Mouse (Mus musculus) stomach, embryonic 16.5 days (tissue): ENCODE data around the gene Laptm4a. TPM values are rescaled to one million over a fixed set of nuclear protein-coding genes. Genes with fewer than 3 reads are reported as not detected.
A peak's percentile ranks its signal among the peaks of the same experiment; 100 is the strongest.

Experiments used
- ATAC-seq: fragments of 200-750 bp; cut with Nextera tagmentation; 2 replicates; pipeline ENCODE4 v1.8.0; 2017; ENCODE audit warnings: moderate number of reproducible peaks, moderate TSS enrichment; ENCODE audit not compliant: insufficient read depth, low FRiP score
- H3K27ac ChIP-seq: fragments of 300-500 bp; sonication (generic); 2 replicates; pipeline ENCODE4 v1.5.1; 2014; ENCODE audit warnings: low read length
- H3K27me3 ChIP-seq: fragments of 300-500 bp; sonication (generic); 2 replicates; pipeline ENCODE4 v1.6.1; 2014; ENCODE audit warnings: low read length, control low read depth, mixed read lengths; ENCODE audit not compliant: control insufficient read depth, insufficient read depth
- H3K36me3 ChIP-seq: fragments of 300-500 bp; sonication (generic); 2 replicates; pipeline ENCODE4 v1.6.1; 2014; ENCODE audit warnings: low read length; ENCODE audit not compliant: control insufficient read depth, insufficient read depth
- H3K4me1 ChIP-seq: fragments of 300-500 bp; sonication (generic); 2 replicates; pipeline ENCODE4 v1.6.1; 2014; ENCODE audit warnings: low read length, control low read depth, mixed read lengths; ENCODE audit not compliant: control insufficient read depth, insufficient read depth
- H3K4me2 ChIP-seq: fragments of 300-500 bp; sonication (generic); 2 replicates; pipeline ENCODE4 v1.6.1; 2014; ENCODE audit warnings: low read depth, low read length, mixed read lengths
- H3K4me3 ChIP-seq: fragments of 300-500 bp; sonication (generic); replicated peaks from 2 replicates; pipeline ENCODE4 v1.5.1; 2014; ENCODE audit warnings: mild to moderate bottlenecking, low read length
- H3K9ac ChIP-seq: fragments of 300-500 bp; sonication (generic); 2 replicates; pipeline ENCODE4 v1.6.1; 2014; ENCODE audit warnings: low read length
- H3K9me3 ChIP-seq: fragments of 300-500 bp; sonication (generic); replicated peaks from 2 replicates; pipeline ENCODE4 v1.6.1; 2016; ENCODE audit warnings: low read length, control low read depth; ENCODE audit not compliant: control insufficient read depth
- WGBS: fragments of 180-500 bp; shearing (Covaris S2); extraction: QIAGEN DNeasy Blood & Tissue Kit; methylation state at CpG from one replicate; pipeline ENCODE4 v1.1.7; 2014; 5-methylcytosine and 5-hydroxymethylcytosine counted together
- polyA plus RNA-seq: library from polyadenylated mRNA; unstranded; fragments of >200 nt; fragmentation: Nextera tagmentation; extraction: Ambion mirVana; gene quantifications from 2 replicates; pipeline ENCODE4 v1.2.1, GENCODE M21; 2015

Gene Laptm4a
- polyA plus RNA-seq, 1 experiment from 2014 or later, result 361 TPM

DNA sequence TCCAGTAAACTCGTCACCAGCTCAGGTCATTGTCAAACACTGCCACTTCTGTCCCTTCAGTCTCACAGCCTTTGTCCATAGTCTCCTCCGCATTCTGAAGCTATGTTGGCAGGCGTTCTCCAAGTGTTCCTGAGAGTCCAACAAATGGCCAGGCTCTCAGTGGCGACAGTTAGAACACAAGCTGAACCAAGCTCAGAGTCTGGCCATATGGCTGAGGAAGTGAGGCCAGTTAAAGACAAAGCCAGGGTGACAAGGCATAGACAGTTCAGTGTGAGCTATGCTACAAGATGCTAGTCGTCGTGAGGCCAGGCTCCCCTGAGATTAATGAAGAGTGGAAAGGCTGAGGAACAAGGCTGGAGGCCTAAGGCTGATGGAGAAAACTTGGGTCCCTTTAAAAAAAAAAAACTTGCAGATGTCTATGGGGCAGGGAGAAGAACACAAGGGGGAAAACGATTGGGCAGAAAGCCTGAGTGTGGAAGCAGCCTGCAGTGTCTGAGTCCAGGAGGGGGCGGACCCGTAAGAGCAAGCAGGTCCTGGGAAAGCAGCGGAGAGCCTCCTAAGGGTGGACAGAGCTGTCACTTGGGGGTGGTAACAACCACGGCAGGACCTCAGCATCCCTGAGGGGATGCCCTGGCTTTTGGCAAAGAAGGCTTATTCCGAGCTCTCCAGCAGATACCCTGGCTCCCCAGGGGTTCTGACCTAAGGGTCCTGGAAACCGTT lies 36.9 kb upstream of the Laptm4a start:
- H3K9me3 ChIP-seq, result no peaks in the 10 kb centered on the region
- H3K27ac ChIP-seq, result peak overlapping the region; percentile 89
- H3K36me3 ChIP-seq, result no peaks in the 10 kb centered on the region
- peaks cover 21% of the 10 kb centered on the region for H3K4me1 ChIP-seq
- peak overlapping the region; percentile 11 for H3K4me3 ChIP-seq
- H3K4me2 ChIP-seq, result peak overlapping the region; percentile 42
- H3K27me3 ChIP-seq, result no peaks in the 10 kb centered on the region
- no peak for ATAC-seq
- no peak overlapping the region; the same call in 1 of the 2 replicates for H3K9ac ChIP-seq
- WGBS, result 27% methylated on average over 13 of the region's 13 CpGs

DNA sequence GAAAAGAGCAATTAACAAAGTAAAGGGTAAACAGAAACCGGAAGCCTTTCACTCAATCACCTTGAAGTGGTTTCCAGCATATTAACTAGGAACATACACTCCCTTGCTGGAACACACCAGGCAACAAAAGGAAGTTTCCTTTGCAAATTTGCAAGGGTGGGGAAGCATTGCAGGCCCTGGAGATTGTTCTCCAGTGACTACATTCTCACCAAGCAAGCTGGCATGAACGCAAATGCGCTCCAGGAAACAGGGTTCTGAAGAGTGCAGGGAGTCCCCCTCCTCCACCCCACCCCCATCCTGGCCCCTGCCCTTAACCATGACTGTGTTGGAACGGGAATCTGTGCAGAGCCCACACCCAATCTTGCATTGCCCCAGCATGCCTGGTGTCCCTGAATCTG lies 36.3 kb upstream of the Laptm4a start:
- Histone ChIP-seq H3K9me3 (no peaks in the 10 kb centered on the region), H3K4me2 (peak overlapping the region; percentile 42), H3K4me3 (peak overlapping the region; percentile 11), H3K27me3 (no peaks in the 10 kb centered on the region), H3K36me3 (no peaks in the 10 kb centered on the region), H3K27ac (peak overlapping the region; percentile 89), H3K4me1 (peaks cover 21% of the 10 kb centered on the region), H3K9ac (peak overlapping the region; percentile 9; the same call in 1 of the 2 replicates)
- 13% methylated on average over 4 of the region's 4 CpGs for WGBS
- ATAC-seq, result peak; percentile 72

DNA sequence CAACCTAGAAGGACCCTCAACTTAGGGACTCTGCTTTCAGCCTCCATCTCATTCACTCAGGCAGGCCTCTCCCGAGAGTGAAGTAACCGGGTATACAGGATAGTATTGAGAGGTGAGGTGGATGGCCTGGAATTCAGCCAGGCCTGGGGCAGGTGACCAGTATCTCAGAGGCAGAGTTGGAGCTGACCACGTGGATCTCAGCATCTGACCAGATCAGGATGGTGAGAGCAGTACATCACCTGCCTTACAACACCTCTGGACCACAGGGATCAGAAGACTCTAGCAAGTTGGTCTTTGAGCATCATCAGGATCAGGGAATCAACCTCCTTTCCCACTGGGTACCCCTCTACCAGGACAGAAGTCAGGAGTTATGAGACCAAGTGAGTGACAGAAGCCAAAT lies 35.5 kb upstream of the Laptm4a start:
- 51% methylated on average over 3 of the region's 3 CpGs for WGBS
- Histone ChIP-seq H3K4me1 (peaks cover 21% of the 10 kb centered on the region), H3K9ac (peak overlapping the region; percentile 48; the same call in 1 of the 2 replicates), H3K4me3 (no peak overlapping the region), H3K27ac (peak overlapping the region; percentile 89), H3K9me3 (no peaks in the 10 kb centered on the region), H3K36me3 (no peaks in the 10 kb centered on the region), H3K27me3 (no peaks in the 10 kb centered on the region), H3K4me2 (0 out of 2 replicates have a peak overlapping the region, but pooled peaks have one; percentile 11)
- no peak for ATAC-seq

DNA sequence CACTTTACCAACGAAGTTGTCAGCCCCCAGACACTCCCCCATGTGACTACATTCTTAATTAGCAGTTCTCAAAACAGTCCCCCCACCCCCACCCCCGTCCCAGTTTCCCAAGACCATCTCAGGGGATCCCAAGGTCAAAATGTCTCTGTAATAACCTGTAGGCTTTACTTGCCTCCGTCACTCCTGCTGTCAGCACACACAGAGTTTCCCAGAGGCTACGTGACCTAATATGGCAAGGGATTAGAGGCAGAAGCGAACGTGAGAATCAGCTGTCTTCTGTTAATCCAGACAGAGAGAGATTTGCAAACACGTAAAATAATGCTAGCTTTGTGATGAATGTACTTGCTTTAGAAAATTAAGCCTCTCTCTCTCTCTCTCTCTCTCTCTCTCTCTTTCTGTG lies 33.0 kb upstream of the Laptm4a start:
- no peak overlapping the region for H3K4me3 ChIP-seq
- no peak for ATAC-seq
- H3K27me3 ChIP-seq, result no peaks in the 10 kb centered on the region
- peaks cover 21% of the 10 kb centered on the region for H3K4me1 ChIP-seq
- H3K9ac ChIP-seq, result no peak overlapping the region
- 38% methylated on average over 7 of the region's 7 CpGs for WGBS
- H3K9me3 ChIP-seq, result no peaks in the 10 kb centered on the region
- peak overlapping the region; percentile 62 for H3K27ac ChIP-seq
- no peaks in the 10 kb centered on the region for H3K36me3 ChIP-seq
- H3K4me2 ChIP-seq, result no peak overlapping the region

DNA sequence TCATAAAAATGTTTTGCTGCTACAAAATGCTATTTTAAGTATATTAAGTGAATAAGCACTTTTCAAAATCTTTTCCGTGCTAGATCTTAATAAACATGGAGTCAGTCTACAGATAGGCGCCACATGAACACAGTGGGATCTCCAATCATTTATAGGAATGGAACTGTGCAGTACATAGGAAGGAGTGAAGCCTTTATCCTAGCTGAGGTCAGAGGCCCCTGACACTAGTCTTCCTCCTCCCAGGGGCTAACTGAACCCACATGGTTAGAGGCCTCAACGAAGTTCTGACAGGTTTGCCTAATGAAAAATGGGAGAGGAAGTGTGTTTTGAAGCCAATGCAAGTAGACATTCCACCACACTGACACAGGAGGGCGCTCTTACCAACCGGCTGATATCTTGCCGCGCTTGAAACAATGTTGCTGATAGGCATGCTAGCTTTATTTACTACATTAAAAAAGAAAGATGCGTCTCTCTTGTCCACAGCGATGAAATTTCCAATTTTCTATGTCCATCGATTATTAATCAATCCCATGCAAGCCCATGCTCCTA lies 32.3 kb upstream of the Laptm4a start:
- no peak overlapping the region for H3K4me3 ChIP-seq
- ATAC-seq, result no peak
- WGBS, result 19% methylated on average over 10 of the region's 10 CpGs
- peaks cover 21% of the 10 kb centered on the region for H3K4me1 ChIP-seq
- H3K9ac ChIP-seq, result no peak overlapping the region
- no peaks in the 10 kb centered on the region for H3K36me3 ChIP-seq
- H3K9me3 ChIP-seq, result no peaks in the 10 kb centered on the region
- no peak overlapping the region for H3K4me2 ChIP-seq
- H3K27me3 ChIP-seq, result no peaks in the 10 kb centered on the region
- no peak overlapping the region; the same call in 1 of the 2 replicates for H3K27ac ChIP-seq

DNA sequence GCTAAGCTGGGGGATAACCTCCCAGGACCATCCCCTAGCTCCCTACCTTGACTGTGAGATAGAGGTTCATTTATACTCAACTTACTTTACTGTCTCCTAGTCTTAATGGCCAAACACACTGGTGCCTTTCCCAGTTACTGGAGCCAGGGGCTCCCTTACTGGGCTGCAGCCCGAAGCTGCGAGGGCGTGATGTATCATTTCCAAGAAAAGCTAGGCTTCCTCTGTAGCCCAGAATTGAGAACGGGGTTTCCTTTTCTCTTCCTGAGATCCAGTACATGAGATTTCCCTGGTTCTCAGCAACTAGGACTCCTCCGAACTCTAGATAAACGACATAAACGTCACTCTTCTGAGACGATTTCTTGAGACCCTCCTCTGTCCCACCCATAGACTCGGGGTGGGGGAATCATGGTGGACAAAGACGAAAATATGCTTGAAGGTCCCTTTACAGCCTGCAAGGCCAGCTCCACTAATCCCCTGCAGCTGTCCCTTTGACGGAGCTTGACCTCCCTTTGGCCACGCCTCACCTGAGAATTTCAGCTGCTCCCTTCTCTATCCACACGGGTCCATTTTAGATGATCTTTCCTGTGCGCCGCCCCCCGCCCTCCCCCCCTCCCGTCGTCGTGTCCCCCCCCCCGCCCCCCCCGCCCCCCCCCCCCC lies 28.5 kb upstream of the Laptm4a start:
- Histone ChIP-seq H3K4me3 (peak overlapping the region; percentile 21), H3K4me2 (peak overlapping the region; percentile 41), H3K4me1 (peaks cover 5% of the 10 kb centered on the region; the same call in 1 of the 2 replicates), H3K9ac (peak overlapping the region; percentile 42; the same call in 1 of the 2 replicates), H3K9me3 (no peaks in the 10 kb centered on the region), H3K36me3 (no peaks in the 10 kb centered on the region), H3K27me3 (no peaks in the 10 kb centered on the region), H3K27ac (no peak overlapping the region)
- WGBS, result 41% methylated on average over 15 of the region's 21 CpGs
- no peak for ATAC-seq

DNA sequence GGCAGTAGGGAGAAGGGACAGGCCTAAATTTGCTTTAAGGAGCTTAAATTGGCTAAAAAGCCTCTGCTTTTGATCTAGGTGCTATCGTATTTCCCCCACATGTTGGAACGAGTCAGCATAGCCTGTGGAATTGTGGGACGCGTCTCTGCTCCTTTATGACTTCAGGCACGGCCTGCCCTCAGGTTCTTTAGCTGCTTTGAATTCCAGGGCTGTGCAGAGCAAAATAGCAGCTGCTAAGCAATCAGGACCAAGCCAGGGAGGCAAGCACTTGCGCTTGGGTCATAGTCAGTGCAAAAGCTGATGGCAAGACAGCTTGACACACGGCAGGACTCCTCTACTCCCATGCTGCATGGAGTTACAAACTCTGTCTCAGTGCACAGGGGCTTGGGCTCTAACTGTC lies 24.3 kb upstream of the Laptm4a start:
- Histone ChIP-seq H3K9me3 (no peaks in the 10 kb centered on the region), H3K4me1 (peaks cover 21% of the 10 kb centered on the region), H3K4me3 (no peak overlapping the region), H3K27me3 (no peaks in the 10 kb centered on the region), H3K27ac (no peak overlapping the region), H3K4me2 (no peak overlapping the region), H3K36me3 (no peaks in the 10 kb centered on the region), H3K9ac (no peak overlapping the region)
- no peak for ATAC-seq
- 42% methylated on average over 7 of the region's 7 CpGs for WGBS

DNA sequence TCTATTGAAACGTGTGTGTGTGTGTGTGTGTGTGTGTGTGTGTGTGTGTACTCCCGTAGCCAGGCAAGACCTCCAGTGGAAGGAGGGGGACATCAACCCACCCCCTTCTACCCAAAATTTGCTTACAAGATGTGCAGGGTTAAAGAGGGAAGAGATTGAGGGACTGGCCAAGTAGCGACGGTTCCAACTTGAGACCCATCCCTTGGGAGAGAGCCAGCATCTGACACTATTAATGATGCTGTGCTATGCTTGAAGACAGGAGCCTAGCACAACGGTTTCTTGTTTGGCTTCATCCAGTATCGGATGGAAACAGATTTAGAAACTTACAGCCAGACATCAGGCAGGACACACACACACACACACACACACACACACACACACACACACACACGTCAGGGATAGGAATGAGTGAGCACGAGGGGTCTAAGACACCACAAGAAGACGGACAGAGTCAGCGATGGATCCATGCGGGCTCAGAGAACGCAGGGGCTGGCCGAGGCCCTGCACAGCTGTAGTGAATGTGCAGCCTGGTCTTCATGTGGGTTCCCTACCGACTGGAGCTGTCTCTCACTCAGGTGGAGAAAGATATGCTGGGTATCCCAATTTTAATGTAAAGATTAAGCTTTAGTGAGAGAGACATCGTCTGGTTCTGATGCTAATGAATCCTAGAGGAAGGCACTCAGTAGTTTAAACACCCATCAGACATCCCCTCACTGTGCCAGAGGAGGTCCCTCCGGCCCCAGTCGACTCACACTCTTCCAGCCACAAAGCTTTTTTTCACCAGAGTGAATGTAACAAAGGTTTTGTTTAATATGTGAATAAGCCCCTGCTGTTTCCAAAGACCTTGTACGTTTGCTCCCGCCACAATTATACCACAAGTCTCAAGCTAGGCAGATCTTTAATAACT lies 22.3 kb upstream of the Laptm4a start:
- Histone ChIP-seq H3K4me3 (no peak overlapping the region), H3K4me2 (no peak overlapping the region), H3K9me3 (no peaks in the 10 kb centered on the region), H3K4me1 (peaks cover 21% of the 10 kb centered on the region), H3K36me3 (no peaks in the 10 kb centered on the region), H3K27me3 (no peaks in the 10 kb centered on the region), H3K27ac (peak overlapping the region; percentile 9; the same call in 1 of the 2 replicates), H3K9ac (0 out of 2 replicates have a peak overlapping the region, but pooled peaks have one; percentile 24)
- ATAC-seq, result no peak
- WGBS, result 56% methylated on average over 19 of the region's 19 CpGs
